Mouse (Mus musculus) B cell, adult 2 months (primary cell): Measurements from ENCODE around the gene Hif3a.

Experiments
- DNase-seq, 2 experiments: peaks; one replicate each; pipeline ENCODE4 v3.0.0; 2022

The Hif3a gene

DNA sequence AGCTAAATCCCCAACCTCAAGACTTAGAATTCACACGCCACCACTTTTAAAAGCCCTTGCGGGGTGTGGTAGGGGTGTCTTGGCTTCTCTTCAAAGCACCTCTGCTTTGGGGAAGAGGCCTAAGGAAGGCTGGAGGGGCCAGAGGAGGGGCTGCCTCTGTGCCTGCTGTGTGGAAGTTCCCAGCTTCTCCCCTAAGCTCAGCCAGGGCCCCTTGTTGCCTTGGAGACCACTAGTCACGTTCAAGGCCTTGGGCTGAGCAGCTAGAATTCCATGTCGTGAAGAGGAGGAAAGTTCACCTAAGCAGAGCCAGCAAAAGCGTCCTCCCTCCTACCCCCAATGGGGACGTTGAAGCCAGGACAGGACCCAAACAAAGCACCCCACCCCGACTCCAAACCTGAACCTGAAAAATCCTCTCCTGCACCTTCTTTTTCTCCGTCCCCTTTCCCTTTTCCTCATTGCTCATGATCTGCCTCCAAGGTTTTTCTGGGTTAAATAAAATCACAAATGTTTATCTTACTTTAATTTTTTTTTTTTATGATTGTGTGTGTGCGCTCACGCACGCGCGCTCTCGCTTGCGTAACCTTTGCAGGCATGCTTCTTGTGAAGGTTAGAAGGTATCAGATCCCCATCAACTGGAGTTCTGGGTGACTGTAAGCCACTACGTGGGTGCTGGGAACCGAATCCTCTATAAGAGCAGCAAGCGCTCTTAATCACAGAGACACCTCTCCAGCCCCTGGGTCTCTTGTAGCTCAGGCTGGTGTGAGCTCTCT lies 70.4 kb downstream of the Hif3a start:
- no peak for DNase-seq

DNA sequence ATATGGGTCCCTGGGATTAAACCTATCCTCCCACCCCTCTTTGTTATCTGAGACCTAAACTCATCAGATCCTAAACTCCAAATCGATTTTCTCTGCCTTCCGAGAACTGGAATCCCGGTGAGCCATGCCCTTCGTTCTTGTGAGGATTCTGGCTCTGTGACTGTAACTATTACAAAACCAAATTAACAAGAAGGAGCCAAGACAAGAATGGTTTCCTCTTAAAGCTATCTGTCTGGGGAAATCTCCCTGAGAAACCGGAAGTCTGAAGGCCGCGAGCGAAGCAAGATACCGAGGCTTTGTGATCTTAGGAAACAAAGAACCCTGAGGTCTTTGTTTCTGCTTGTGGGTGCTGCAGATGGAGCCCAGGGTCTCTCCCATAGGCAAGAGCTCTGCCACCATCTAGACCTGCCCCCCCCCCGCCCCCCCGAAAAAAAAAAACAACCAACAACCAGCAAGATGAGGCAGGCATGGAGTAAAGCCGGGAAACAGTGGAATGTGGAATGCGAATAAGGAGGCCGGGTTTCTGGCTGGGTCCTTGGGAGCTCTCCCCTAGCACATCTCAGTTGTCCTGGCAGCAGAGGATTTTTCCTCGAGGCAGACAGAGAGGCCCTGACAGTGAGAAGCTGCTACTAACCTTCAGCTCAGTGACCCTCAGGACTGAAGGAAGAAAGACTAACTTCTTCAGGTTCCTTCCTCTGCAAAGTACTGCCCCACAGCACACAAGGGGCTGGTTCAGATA lies 72.1 kb downstream of the Hif3a start:
- no peak for DNase-seq

DNA sequence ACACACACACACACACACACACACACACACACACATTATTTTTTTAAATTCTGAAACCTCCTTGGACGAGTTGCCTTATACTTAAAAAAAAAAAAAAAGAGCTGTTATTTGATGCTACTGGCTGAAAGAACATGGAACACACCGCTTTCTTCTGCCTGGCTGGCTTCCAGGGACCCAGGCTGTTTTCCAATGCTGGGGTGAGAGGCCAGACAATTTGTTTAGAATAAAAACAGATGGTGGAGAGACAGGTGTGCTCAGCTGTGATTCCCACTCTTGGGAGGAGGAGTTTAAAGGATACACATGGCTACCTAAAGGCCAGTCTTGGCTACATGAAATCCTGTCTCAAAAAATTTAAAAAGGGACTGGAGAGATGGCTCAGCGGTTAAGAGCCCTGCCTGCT lies 73.8 kb downstream of the Hif3a start:
- no peak for DNase-seq

- DNase-seq: no peak
Observed at GRCm38 (mm10) chr7:16987541-16988149, 74.6 kb downstream of the Hif3a start.

- peak; percentile 61 to 66 for DNase-seq
Observed at GRCm38 (mm10) chr7:16982859-16983568, 79.2 kb downstream of the Hif3a start, which contains the start of gene Gm42372. TSS of gene Gm42372 (plus strand) at chr7:16983086.
